Mouse (Mus musculus) lung, embryonic 14.5 days (tissue): ENCODE measurements around the gene Cfap77. TPM values are rescaled to one million over a fixed set of nuclear protein-coding genes. Genes with fewer than 3 reads are reported as not detected.
A peak's percentile ranks its signal among the peaks of the same experiment; 100 is the strongest.

Source experiments
- ATAC-seq: fragments of 200-750 bp; cut with Nextera tagmentation; 2 replicates; pipeline ENCODE4 v1.8.0; 2017; ENCODE audit warnings: mild to moderate bottlenecking, moderate TSS enrichment, moderate library complexity; ENCODE audit not compliant: insufficient read depth
- DNase-seq: peaks from one replicate; pipeline ENCODE4 v3.0.0-alpha.2; 2015
- H3K27ac ChIP-seq: fragments of 300-500 bp; sonication (generic); 2 replicates; pipeline ENCODE4 v1.5.1; 2014; ENCODE audit warnings: low read depth, mild to moderate bottlenecking, moderate library complexity
- H3K27me3 ChIP-seq: fragments of 300-500 bp; sonication (generic); 2 replicates; pipeline ENCODE4 v1.6.1; 2014; ENCODE audit warnings: low read length, control low read depth; ENCODE audit not compliant: insufficient read depth
- H3K36me3 ChIP-seq: fragments of 300-500 bp; sonication (generic); 2 replicates; pipeline ENCODE4 v1.6.1; 2014; ENCODE audit warnings: control low read depth; ENCODE audit not compliant: insufficient read depth
- H3K4me1 ChIP-seq: fragments of 300-500 bp; sonication (generic); 2 replicates; pipeline ENCODE4 v1.6.1; 2014; ENCODE audit warnings: antibody characterized with exemption, control low read depth; ENCODE audit not compliant: insufficient read depth
- H3K4me2 ChIP-seq: fragments of 300-500 bp; sonication (generic); 2 replicates; pipeline ENCODE4 v1.6.1; 2014; ENCODE audit warnings: mild to moderate bottlenecking
- H3K4me3 ChIP-seq: fragments of 300-500 bp; sonication (generic); 2 replicates; pipeline ENCODE4 v1.5.1; 2014; ENCODE audit warnings: low read depth, low read length
- H3K9ac ChIP-seq: fragments of 300-500 bp; sonication (generic); 2 replicates; pipeline ENCODE4 v1.6.1; 2014
- H3K9me3 ChIP-seq: fragments of 300-500 bp; sonication (generic); 2 replicates; pipeline ENCODE4 v1.6.1; 2016; ENCODE audit warnings: low read depth, low read length, control low read depth
- CTCF ChIP-seq: IDR thresholded peaks from 2 replicates; pipeline ENCODE4 v1.5.1; 2016; ENCODE audit warnings: antibody characterized with exemption, low read depth
- WGBS: fragments of 180-500 bp; shearing (Covaris S2); extraction: QIAGEN DNeasy Blood & Tissue Kit; methylation state at CpG from one replicate; pipeline ENCODE4 v1.1.7; 2014; 5-methylcytosine and 5-hydroxymethylcytosine counted together
- polyA plus RNA-seq: library from polyadenylated mRNA; unstranded; fragments of >200 nt; fragmentation: Nextera tagmentation; extraction: Ambion mirVana; gene quantifications from 2 replicates; pipeline ENCODE4 v1.2.1, GENCODE M21; 2014

The Cfap77 gene
- polyA plus RNA-seq, 1 experiment from 2014 or later, result 0.76 TPM

DNA sequence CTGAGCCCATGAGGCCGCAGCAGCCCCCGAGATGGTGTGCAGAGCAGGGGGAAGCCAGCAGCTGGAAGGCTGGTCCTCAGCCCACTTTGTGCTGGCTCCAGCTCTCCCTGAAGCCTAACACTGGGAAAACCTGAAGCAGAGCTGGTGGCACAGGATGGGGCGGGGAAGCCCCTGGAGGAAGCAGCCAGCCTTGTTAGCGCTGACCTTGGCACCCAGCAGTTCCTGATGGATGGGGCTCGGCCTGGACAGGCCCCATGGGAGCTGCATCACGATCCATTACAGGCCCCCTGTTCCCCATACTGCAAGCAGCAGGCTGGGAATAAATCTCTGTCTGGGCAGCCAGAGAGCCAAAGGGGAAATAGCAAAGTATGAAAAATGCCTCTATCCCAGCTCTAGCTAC is 80.3 kb downstream of the Cfap77 start:
- 0 out of 2 replicates have a peak, but pooled peaks cover 2% of the 10 kb centered on the region for H3K4me1 ChIP-seq
- no peaks in the 10 kb centered on the region for H3K36me3 ChIP-seq
- H3K9ac ChIP-seq, result no peak overlapping the region
- no peak overlapping the region for H3K4me2 ChIP-seq
- peaks cover 2% of the 10 kb centered on the region; the same call in 1 of the 2 replicates for H3K27me3 ChIP-seq
- no peak overlapping the region for H3K4me3 ChIP-seq
- 20% methylated on average over 6 of the region's 6 CpGs for WGBS
- peak; percentile 52 for DNase-seq
- H3K9me3 ChIP-seq, result no peaks in the 10 kb centered on the region
- no peak overlapping the region for H3K27ac ChIP-seq
- no peak for TF ChIP-seq CTCF
- peak; percentile 44; the same call in 1 of the 2 replicates for ATAC-seq

DNA sequence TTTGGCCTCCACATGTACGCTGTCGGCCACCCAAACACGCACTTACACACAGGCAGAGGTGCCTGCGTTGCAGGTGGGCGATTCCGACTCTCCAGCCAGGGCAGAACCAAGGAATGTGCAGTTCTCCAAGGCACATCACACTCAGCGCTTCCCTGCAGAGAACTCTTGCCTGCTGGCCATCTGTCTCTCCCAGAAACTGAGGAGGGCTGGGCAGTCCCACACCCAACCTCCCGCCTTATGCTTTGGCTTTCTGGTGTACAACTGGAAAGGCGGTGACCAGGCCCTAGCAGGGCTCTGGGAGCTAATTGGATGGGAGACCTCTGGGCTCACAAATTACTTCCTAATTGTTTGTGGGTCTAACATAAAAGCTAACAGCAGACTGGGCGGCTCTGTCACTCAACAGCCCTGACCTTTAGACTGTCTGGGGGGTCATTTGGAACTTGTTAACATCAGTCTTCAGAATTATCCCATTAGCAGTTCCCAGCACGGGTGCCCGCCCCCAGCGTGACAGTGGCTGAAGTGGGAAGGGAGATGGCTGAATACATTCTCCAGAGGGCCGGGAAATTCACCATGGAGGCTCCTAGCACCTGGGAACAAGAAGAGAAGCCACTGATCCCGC is 80.9 kb downstream of the Cfap77 start:
- DNase-seq (no peak), ATAC-seq (no peak)
- Histone ChIP-seq H3K36me3 (no peaks in the 10 kb centered on the region), H3K9me3 (no peaks in the 10 kb centered on the region), H3K27me3 (peaks cover 2% of the 10 kb centered on the region; the same call in 1 of the 2 replicates), H3K4me2 (no peak overlapping the region), H3K4me1 (0 out of 2 replicates have a peak, but pooled peaks cover 2% of the 10 kb centered on the region), H3K27ac (no peak overlapping the region), H3K9ac (no peak overlapping the region), H3K4me3 (no peak overlapping the region)
- WGBS, result 49% methylated on average over 15 of the region's 15 CpGs
- TF ChIP-seq CTCF, result no peak

DNA sequence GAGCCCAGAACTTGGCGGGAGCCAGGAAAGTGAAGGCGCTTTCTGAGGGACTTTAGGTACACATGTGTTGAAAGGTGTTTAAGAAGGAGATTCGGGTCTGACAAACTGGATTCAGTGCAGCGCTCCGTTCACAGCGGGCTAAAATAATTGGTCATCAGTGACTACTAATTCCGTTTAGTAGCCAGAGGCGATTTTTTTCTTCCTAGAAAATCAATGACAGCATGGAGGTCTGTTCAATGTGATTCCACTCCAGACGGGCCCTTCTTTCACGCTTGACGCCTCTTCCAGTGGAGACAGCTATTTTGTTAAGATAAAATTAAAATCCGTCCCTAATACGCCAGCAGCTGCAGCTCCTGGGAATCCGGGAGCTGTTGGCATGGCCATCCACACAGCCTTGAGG is 84.4 kb downstream of the Cfap77 start:
- ATAC-seq, result no peak
- Histone ChIP-seq H3K9ac (no peak overlapping the region), H3K9me3 (no peaks in the 10 kb centered on the region), H3K27me3 (peaks cover 5% of the 10 kb centered on the region; the same call in 1 of the 2 replicates), H3K27ac (no peak overlapping the region), H3K36me3 (no peaks in the 10 kb centered on the region), H3K4me2 (no peak overlapping the region), H3K4me1 (0 out of 2 replicates have a peak, but pooled peaks cover 2% of the 10 kb centered on the region), H3K4me3 (no peak overlapping the region)
- WGBS, result 83% methylated on average over 14 of the region's 14 CpGs
- TF ChIP-seq CTCF, result no peak
- no peak for DNase-seq

DNA sequence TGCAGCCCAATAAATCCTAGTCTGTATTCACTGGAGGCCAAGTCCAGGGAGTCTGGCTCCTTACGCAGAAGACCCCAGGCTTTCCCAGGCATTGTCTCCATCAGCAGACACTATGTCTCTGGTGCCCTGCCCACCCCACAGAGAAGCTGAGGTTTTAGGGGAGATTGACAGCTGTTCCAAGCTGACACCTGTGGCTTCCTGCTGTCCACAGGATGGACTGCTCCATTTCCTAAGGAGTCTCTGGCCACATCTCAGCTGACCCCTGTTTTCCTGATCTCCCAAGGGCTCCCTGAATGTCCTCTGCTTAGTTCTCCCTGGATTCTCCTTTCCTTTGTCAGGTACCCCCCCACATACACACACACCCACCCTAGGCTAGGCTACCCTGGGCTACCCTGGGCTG is 86.6 kb downstream of the Cfap77 start:
- no peak for ATAC-seq
- H3K9ac ChIP-seq, result no peak overlapping the region
- no peak for DNase-seq
- 70% methylated on average over 1 of the region's 1 CpGs for WGBS
- H3K9me3 ChIP-seq, result no peaks in the 10 kb centered on the region
- no peaks in the 10 kb centered on the region for H3K36me3 ChIP-seq
- peaks cover 3% of the 10 kb centered on the region; the same call in 1 of the 2 replicates for H3K27me3 ChIP-seq
- H3K27ac ChIP-seq, result no peak overlapping the region
- no peak overlapping the region for H3K4me3 ChIP-seq
- H3K4me1 ChIP-seq, result no peaks in the 10 kb centered on the region
- H3K4me2 ChIP-seq, result no peak overlapping the region
- TF ChIP-seq CTCF, result no peak

DNA sequence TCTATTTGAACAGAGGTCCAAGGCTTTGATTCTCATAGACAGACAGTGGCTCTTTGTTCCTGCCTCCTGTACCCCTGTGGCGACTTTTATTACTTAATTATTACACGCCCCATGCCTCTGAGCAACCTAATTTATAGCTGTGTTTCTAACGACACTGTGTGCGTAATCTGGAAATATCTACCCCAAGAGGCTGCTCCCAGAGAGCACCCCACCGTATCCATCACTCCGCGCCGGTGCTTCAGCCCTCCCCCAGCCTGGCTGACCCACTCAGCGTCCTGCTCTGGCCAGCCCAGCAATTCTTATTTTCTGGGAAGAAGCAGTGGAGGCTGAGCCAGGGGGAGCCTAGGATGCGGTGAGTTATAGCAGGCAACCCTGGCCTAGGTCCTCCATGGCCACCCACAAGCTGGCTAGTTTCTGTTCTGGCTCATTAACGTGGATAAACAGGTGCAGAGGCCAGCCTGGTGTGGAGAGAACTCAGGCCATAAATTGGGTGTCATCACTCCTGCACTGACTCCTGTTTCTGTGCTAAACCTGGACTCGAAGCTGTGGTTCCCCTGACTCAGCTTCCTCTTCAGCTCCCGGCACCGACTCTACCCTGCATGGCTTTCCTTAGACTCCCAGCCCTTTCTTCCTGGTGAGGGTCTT is 88.6 kb downstream of the Cfap77 start:
- H3K4me2 ChIP-seq, result no peak overlapping the region
- 0 out of 2 replicates have a peak, but pooled peaks cover 3% of the 10 kb centered on the region for H3K27me3 ChIP-seq
- H3K36me3 ChIP-seq, result no peaks in the 10 kb centered on the region
- DNase-seq (no peak), ATAC-seq (no peak)
- no peaks in the 10 kb centered on the region for H3K9me3 ChIP-seq
- no peak overlapping the region for H3K4me3 ChIP-seq
- TF ChIP-seq CTCF, result no peak
- no peaks in the 10 kb centered on the region for H3K4me1 ChIP-seq
- no peak overlapping the region for H3K9ac ChIP-seq
- H3K27ac ChIP-seq, result no peak overlapping the region
- WGBS, result 65% methylated on average over 14 of the region's 14 CpGs

DNA sequence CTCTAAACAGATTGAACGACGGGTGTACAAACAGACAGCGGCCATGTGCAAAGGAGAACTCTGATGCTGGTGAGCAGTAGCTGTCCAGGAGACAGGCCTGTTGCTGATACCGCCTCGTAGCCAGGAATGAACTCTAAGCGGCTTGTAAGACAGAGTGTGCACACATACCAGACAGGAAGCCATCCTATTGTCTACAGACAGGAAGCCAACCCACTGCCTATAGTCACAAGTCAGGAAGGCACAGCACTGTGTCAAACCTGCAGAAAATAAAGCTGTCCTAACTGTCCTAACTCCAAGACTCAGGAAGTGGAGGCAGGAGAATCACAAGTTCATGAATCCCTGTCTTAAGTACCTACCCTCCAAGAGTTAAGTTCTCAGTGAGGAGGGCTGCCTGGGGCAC is 91.3 kb downstream of the Cfap77 start:
- TF ChIP-seq CTCF, result no peak
- DNase-seq (peak; percentile 36), ATAC-seq (no peak)
- H3K27ac ChIP-seq, result peak overlapping the region; percentile 42; the same call in 1 of the 2 replicates
- H3K9ac ChIP-seq, result no peak overlapping the region
- no peaks in the 10 kb centered on the region for H3K9me3 ChIP-seq
- WGBS, result 60% methylated on average over 6 of the region's 6 CpGs
- no peaks in the 10 kb centered on the region for H3K36me3 ChIP-seq
- 0 out of 2 replicates have a peak, but pooled peaks cover 3% of the 10 kb centered on the region for H3K27me3 ChIP-seq
- no peak overlapping the region for H3K4me3 ChIP-seq
- no peak overlapping the region for H3K4me2 ChIP-seq
- H3K4me1 ChIP-seq, result no peaks in the 10 kb centered on the region

DNA sequence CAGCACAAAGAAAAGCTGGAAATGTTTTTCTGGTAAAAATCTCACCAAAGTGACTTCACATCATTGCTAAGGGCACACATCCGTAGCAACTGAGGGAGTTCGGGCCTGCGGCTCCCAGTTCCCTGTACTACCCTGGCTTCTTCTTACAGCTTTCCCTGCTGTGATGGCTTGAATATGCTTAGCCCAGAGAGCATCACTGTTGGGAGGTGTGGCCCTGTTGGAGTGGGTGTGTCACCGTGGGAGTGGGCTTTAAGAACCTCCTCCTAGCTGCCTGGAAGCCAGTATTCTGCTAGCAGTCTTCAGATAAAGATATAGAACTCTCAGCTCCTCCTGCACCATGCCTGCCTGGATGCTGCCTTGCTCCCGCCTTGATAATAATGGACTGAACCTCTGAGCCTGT is 93.2 kb downstream of the Cfap77 start:
- Histone ChIP-seq H3K4me3 (no peak overlapping the region), H3K9me3 (no peaks in the 10 kb centered on the region), H3K36me3 (no peaks in the 10 kb centered on the region), H3K27me3 (0 out of 2 replicates have a peak, but pooled peaks cover 3% of the 10 kb centered on the region), H3K4me2 (no peak overlapping the region), H3K27ac (no peak overlapping the region), H3K4me1 (no peaks in the 10 kb centered on the region), H3K9ac (no peak overlapping the region)
- no peak for DNase-seq
- 69% methylated on average over 5 of the region's 5 CpGs for WGBS
- no peak for ATAC-seq
- no peak for TF ChIP-seq CTCF
